Mouse (Mus musculus): ENCODE measurements around the gene Elk3. TPM values are rescaled to one million over a fixed set of nuclear protein-coding genes. Genes with fewer than 3 reads are reported as not detected.

Gene Elk3
- total RNA-seq, 1 experiment from 2014 or later: 46.4 TPM

GRCm38 (mm10) chr10:93261981-93262499 lies 48.9 kb downstream of the Elk3 start:
- ATAC-seq (replicated peaks in 1 of 2; ENCODE audit: insufficient read depth in 1 of 2, low FRiP score in 2 of 2, low TSS enrichment in 1 of 2, low read depth in 1 of 2, poor library complexity in 2 of 2, severe bottlenecking in 2 of 2): no peak; a peak in 1 of 4 replicates

DNA sequence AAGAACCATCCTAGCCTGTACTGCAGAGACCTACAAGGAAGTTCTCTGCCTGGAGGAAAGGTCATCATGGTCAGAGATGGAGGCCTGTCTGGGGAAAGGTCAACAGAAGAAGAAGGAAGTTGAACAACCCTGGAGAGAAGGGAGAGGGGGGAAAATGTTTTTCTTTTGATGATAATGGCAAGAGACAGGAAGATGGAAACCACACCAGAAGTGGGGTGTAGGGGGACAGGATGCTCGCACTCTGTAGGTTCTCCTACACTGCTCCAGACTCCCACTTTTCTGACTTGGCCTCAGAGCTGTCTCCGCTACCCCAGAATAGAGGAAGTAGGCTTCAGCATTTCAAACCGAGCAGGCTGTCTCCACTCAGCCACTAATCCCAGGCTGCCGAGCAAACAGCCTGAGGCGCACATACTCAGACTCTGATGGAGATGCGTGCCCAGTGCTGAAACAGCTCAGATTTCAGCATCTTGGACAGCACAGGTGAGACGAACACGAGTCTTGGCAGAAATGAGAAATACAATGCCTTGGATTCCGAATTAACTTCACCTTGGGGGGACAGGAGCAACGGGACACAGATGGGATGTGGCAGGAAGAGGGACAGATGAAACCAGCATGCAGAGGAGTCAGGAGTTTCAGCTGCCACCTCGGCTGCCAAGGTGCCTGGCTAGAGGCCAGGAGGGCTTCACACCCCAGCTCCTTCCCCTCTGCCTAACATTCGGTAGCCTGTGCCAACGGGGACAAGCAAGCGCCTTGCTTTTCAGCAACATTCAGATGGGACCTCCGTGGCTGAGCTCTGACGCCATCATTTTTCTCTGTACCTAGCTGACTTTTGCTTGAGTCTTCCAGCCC lies 49.6 kb downstream of the Elk3 start:
- peak; percentile 83 to 90 for ATAC-seq (replicated peaks in 1 of 2; ENCODE audit: insufficient read depth in 1 of 2, low FRiP score in 2 of 2, low TSS enrichment in 1 of 2, low read depth in 1 of 2, poor library complexity in 2 of 2, severe bottlenecking in 2 of 2)

GRCm38 (mm10) chr10:93259826-93260225 lies 51.1 kb downstream of the Elk3 start:
- no peak for ATAC-seq (replicated peaks in 1 of 2; ENCODE audit: insufficient read depth in 1 of 2, low FRiP score in 2 of 2, low TSS enrichment in 1 of 2, low read depth in 1 of 2, poor library complexity in 2 of 2, severe bottlenecking in 2 of 2)

- ATAC-seq (replicated peaks in 1 of 2; ENCODE audit: insufficient read depth in 1 of 2, low FRiP score in 2 of 2, low TSS enrichment in 1 of 2, low read depth in 1 of 2, poor library complexity in 2 of 2, severe bottlenecking in 2 of 2): no peak
These were observed 55.6 kb downstream of the Elk3 start for GRCm38 (mm10) chr10:93255294-93255693.

- ATAC-seq (replicated peaks in 1 of 2; ENCODE audit: insufficient read depth in 1 of 2, low FRiP score in 2 of 2, low TSS enrichment in 1 of 2, low read depth in 1 of 2, poor library complexity in 2 of 2, severe bottlenecking in 2 of 2): no peak
These were observed 57.8 kb downstream of the Elk3 start for GRCm38 (mm10) chr10:93253156-93253555.

GRCm38 (mm10) chr10:93252661-93253060 lies 58.3 kb downstream of the Elk3 start:
- no peak for ATAC-seq (replicated peaks in 1 of 2; ENCODE audit: insufficient read depth in 1 of 2, low FRiP score in 2 of 2, low TSS enrichment in 1 of 2, low read depth in 1 of 2, poor library complexity in 2 of 2, severe bottlenecking in 2 of 2)

DNA sequence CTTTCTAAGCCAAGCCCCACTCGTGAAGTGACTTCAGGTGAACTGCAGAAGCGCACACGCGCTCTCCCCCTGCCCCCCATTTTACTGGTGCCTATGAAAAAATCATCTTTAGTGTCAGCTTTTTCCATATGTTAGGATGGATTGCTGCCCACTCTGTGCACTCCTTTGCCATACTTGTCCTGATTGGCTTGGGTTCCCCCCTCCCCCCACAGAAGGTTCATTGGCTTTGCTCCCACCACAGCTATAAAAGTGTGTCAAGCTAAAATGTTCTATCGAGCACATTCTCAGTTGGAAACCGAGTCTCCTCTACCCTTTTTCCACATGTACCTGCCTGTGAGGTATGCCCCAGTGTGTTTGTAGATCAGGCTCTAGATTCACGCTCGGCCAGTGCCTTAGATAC lies 59.5 kb downstream of the Elk3 start:
- ATAC-seq (replicated peaks in 1 of 2; ENCODE audit: insufficient read depth in 1 of 2, low FRiP score in 2 of 2, low TSS enrichment in 1 of 2, low read depth in 1 of 2, poor library complexity in 2 of 2, severe bottlenecking in 2 of 2): no peak

- no peak for ATAC-seq (replicated peaks in 1 of 2; ENCODE audit: insufficient read depth in 1 of 2, low FRiP score in 2 of 2, low TSS enrichment in 1 of 2, low read depth in 1 of 2, poor library complexity in 2 of 2, severe bottlenecking in 2 of 2)
These were observed 60.3 kb downstream of the Elk3 start for GRCm38 (mm10) chr10:93250436-93251317.

DNA sequence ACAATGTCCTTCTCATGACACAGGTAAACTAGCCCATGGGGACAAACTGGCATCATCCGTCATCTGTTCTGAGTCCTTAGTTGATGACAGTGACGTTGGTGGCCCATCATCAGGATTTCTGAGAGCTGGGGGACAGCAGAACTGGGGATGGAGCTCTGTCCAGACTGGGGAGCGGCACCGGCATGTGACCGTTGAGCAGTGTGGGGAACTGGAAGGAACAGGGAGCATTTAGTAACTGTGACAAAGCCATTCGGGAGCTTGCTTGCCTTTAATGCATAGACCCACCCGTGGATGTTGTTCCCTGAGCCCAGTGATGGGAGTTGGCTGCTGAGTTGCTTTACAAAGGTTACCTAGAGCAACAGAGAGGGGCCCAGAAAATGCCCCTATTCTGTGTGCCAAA lies 61.0 kb downstream of the Elk3 start:
- no peak for ATAC-seq (replicated peaks in 1 of 2; ENCODE audit: insufficient read depth in 1 of 2, low FRiP score in 2 of 2, low TSS enrichment in 1 of 2, low read depth in 1 of 2, poor library complexity in 2 of 2, severe bottlenecking in 2 of 2)

GRCm38 (mm10) chr10:93248416-93248815 lies 62.5 kb downstream of the Elk3 start:
- ATAC-seq (replicated peaks in 1 of 2; ENCODE audit: insufficient read depth in 1 of 2, low FRiP score in 2 of 2, low TSS enrichment in 1 of 2, low read depth in 1 of 2, poor library complexity in 2 of 2, severe bottlenecking in 2 of 2): no peak

DNA sequence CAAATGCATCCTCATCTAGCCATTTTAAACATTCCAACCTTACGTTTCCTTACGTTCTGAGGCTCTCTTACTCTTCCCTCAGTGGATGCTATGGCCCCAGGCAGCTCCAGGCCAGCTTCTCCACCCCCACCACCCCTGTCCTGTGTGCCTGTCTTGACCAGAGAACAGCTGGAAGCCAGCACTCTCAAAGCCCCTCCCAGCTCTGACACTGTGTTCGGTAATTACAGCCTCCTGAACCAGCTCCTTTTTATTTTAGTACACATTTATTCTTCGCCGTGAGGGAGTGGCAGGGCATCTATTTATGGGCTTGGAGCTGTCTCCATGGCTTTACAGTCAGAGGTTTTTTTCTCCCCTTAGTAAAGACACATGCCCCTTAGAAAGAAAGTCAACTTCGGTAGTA lies 63.0 kb downstream of the Elk3 start:
- ATAC-seq (replicated peaks in 1 of 2; ENCODE audit: insufficient read depth in 1 of 2, low FRiP score in 2 of 2, low TSS enrichment in 1 of 2, low read depth in 1 of 2, poor library complexity in 2 of 2, severe bottlenecking in 2 of 2): no peak

DNA sequence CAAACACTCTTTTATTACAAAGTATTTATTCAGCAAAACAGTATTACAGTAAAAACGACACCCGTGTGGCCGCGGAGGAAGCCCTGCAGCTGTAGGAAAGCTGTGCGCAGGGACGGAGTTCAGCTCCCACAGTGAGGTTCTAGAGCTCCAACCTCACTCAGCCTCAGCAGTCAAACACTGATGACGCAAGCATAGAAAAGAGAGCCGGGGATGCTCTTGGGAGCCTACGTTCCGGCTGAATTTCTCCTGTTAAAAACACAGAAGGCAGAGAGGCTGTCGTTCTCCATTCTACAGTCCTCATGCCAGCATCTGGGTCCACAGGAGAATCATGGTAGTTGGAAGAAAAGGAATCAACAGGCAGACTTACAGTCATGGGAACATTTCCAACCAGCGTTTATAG lies 63.5 kb downstream of the Elk3 start:
- no peak for ATAC-seq (replicated peaks in 1 of 2; ENCODE audit: insufficient read depth in 1 of 2, low FRiP score in 2 of 2, low TSS enrichment in 1 of 2, low read depth in 1 of 2, poor library complexity in 2 of 2, severe bottlenecking in 2 of 2)

GRCm38 (mm10) chr10:93246185-93246920 lies 64.6 kb downstream of the Elk3 start:
- ATAC-seq (replicated peaks in 1 of 2; ENCODE audit: insufficient read depth in 1 of 2, low FRiP score in 2 of 2, low TSS enrichment in 1 of 2, low read depth in 1 of 2, poor library complexity in 2 of 2, severe bottlenecking in 2 of 2): peak; percentile 43 to 49

GRCm38 (mm10) chr10:93244209-93244705 lies 66.7 kb downstream of the Elk3 start:
- ATAC-seq (replicated peaks in 1 of 2; ENCODE audit: insufficient read depth in 1 of 2, low FRiP score in 2 of 2, low TSS enrichment in 1 of 2, low read depth in 1 of 2, poor library complexity in 2 of 2, severe bottlenecking in 2 of 2): no peak

- no peak for ATAC-seq (replicated peaks in 1 of 2; ENCODE audit: insufficient read depth in 1 of 2, low FRiP score in 2 of 2, low TSS enrichment in 1 of 2, low read depth in 1 of 2, poor library complexity in 2 of 2, severe bottlenecking in 2 of 2)
These were observed 68.1 kb downstream of the Elk3 start for GRCm38 (mm10) chr10:93242861-93243260.

- no peak for ATAC-seq (replicated peaks in 1 of 2; ENCODE audit: insufficient read depth in 1 of 2, low FRiP score in 2 of 2, low TSS enrichment in 1 of 2, low read depth in 1 of 2, poor library complexity in 2 of 2, severe bottlenecking in 2 of 2)
These were observed 68.7 kb downstream of the Elk3 start for GRCm38 (mm10) chr10:93242208-93242607.

- no peak for ATAC-seq (replicated peaks in 1 of 2; ENCODE audit: insufficient read depth in 1 of 2, low FRiP score in 2 of 2, low TSS enrichment in 1 of 2, low read depth in 1 of 2, poor library complexity in 2 of 2, severe bottlenecking in 2 of 2)
These were observed 71.6 kb downstream of the Elk3 start for GRCm38 (mm10) chr10:93239201-93239806.
